Mouse (Mus musculus) CD4-positive, CD25-positive, alpha-beta regulatory T cell, adult 9 weeks (primary cell): ENCODE results near the gene Gm10424. TPM values are rescaled to one million over a fixed set of nuclear protein-coding genes. Genes with fewer than 3 reads are reported as not detected.

ENCODE experiments used
- polyA plus RNA-seq: library from polyadenylated mRNA; unstranded; fragments of 100-300 nt; shearing (Covaris generic); gene quantifications from one replicate; pipeline ENCODE4 v1.2.1, GENCODE M21; 2017

Gene Gm10424
- not detected for polyA plus RNA-seq

DNA sequence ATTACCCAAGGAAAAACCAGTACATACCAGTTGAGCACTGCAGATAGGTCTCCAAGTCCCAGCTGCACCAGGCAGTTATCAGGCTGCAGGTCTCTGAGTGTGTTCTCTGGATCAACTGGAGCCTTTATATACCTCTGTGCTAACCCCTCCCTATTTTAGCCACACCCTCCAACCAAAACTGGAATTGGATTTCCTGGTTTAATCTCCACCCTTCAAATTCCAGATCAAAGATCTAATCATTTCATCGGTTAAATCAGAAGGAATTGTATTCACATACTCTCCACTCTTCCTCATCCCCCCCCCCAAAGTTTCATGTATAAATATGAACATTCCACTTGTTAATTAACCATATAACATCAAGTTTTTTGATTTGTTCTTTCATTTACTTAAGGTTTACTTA is at the start of gene Gm10424:
TSS of gene Gm10424 (minus strand) at position 101 of the 400 bp plus-strand sequence.

DNA sequence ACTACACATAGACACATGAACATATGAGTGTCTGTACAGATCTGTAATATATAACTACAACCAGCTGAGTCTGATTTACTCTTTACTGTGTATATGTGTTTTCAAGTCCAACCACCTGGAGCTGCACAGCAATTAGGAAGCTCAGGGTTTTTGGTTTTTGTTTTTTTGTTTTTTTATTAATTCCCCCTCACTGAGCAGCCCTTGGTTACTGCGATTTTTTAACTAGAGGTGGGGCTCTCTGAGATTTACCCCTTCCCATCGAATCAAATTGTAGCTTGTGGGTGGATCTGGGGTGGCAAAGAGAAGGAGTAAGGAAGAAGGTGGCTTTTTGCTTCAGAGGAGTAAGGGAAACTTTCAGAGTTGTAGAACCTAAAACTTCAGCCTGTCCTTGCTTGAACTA is 33.0 kb upstream of the Gm10424 start, which contains the start of gene Gm3259:
TSS of gene Gm3259 (plus strand) at position 301 of the 400 bp plus-strand sequence.

Other genes with a start within 250 kb of the Gm10424 start
- not detected for gene Gm7942, start 165.8 kb downstream of the Gm10424 start, polyA plus RNA-seq
- gene Gm16513, start 90.1 kb downstream of the Gm10424 start, polyA plus RNA-seq = 0.27 TPM
- not detected for gene Gm3259, start 33.1 kb upstream of the Gm10424 start, polyA plus RNA-seq
- gene D5Ertd577e, start 184.0 kb upstream of the Gm10424 start, polyA plus RNA-seq = not detected
- gene Gm3286, start 238.0 kb upstream of the Gm10424 start, polyA plus RNA-seq = not detected